Mouse (Mus musculus): ENCODE measurements at regions not wholly inside any gene's neighbourhood (a gene's known extent, or its start where the extent isn't known, plus 50 kb on each side); places are given as distances from the start of the nearest gene placed in this dataset.

DNA sequence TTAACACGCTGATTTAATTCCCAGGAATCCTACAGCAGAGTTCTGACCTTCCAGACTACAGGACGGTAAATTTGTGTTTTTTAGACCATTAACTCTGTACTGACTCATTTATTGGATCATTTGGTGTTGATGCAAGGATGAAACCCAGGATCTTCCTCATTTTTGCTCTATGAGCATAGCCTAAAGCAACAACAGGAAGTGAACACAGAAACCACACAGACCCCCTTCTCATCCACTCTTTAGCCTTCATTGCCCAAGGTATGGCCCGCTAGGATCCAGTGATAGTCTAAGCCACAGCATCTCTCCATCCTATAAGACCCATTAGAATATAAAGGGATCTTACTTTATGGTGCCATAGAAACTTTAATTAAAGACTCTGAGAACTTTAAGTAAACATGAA, 56.5 kb upstream of the Grin2b start:
- no peak overlapping the region for H3K4me3 ChIP-seq (ENCODE audit: low read depth, low read length)
- H3K27me3 ChIP-seq (ENCODE audit: control insufficient read depth, insufficient read depth, low read length), result no peaks in the 10 kb centered on the region
- no peaks in the 10 kb centered on the region for H3K4me1 ChIP-seq (ENCODE audit: control insufficient read depth, insufficient read depth, low read length)
- H3K9me3 ChIP-seq (replicated peaks; ENCODE audit: control insufficient read depth, low read length), result no peaks in the 10 kb centered on the region
- 79% methylated on average over 3 of the region's 3 CpGs for WGBS
- ATAC-seq (replicated peaks; ENCODE audit: insufficient number of reproducible peaks, low FRiP score, low TSS enrichment, low read depth) (no peak), DNase-seq (ENCODE audit: low spot score) (no peak)
- no peaks in the 10 kb centered on the region for H3K36me3 ChIP-seq (replicated peaks; ENCODE audit: control insufficient read depth, insufficient read depth, low read depth, low read length)
- H3K9ac ChIP-seq (replicated peaks; ENCODE audit: low read length), result no peak overlapping the region
- no peak overlapping the region for H3K4me2 ChIP-seq (ENCODE audit: low read depth, low read length)
- H3K27ac ChIP-seq (replicated peaks; ENCODE audit: low read depth, low read length), result no peak overlapping the region

DNA sequence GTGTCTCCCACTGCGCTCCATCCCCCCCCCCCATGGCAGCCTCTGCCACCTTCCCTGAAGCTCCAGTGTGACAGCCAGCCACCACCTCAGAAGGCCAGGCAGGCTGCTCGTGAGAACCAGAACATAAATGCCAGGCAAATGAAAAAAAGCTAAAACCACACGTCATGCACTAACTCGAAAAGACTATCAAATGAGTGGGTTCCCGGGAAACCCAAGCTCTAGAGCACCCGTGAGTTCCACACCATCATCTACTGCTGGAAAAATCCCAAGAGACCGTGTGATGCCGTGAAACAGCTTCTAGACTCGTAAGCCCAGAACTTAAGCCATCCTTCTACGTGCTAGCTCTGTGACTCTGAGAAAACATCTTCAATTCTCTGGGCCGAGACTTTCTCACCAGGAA, 62.2 kb upstream of the Grin2b start:
- DNase-seq (ENCODE audit: low spot score) (no peak), ATAC-seq (replicated peaks; ENCODE audit: insufficient number of reproducible peaks, low FRiP score, low TSS enrichment, low read depth) (no peak)
- no peak overlapping the region for H3K9ac ChIP-seq (replicated peaks; ENCODE audit: low read length)
- H3K27ac ChIP-seq (replicated peaks; ENCODE audit: low read depth, low read length), result no peak overlapping the region
- no peak overlapping the region for H3K4me2 ChIP-seq (ENCODE audit: low read depth, low read length)
- no peaks in the 10 kb centered on the region for H3K9me3 ChIP-seq (replicated peaks; ENCODE audit: control insufficient read depth, low read length)
- no peak overlapping the region for H3K4me3 ChIP-seq (ENCODE audit: low read depth, low read length)
- no peaks in the 10 kb centered on the region for H3K4me1 ChIP-seq (ENCODE audit: control insufficient read depth, insufficient read depth, low read length)
- no peaks in the 10 kb centered on the region for H3K36me3 ChIP-seq (replicated peaks; ENCODE audit: control insufficient read depth, insufficient read depth, low read depth, low read length)
- no peaks in the 10 kb centered on the region for H3K27me3 ChIP-seq (ENCODE audit: control insufficient read depth, insufficient read depth, low read length)
- 92% methylated on average over 11 of the region's 11 CpGs for WGBS

DNA sequence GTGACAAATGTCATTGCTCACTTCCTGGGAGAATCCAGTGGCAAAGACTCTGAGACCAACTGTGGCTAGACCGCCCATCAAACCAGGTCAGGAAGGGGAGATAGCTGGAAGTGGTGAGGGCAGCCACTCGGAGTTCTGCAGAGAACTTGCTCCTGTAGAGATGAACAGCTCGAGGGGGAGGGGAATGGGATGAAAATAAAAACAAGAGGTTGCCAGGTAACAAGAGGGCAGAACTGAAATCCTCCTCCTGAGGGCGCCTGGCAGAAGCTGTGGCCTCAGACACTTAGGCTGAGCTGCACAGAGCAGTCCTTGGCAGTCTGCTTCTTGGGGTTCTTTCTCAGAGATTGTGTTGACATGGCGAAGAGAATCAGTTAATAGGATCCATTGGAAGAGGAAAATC, 65.7 kb upstream of the Grin2b start:
- Histone ChIP-seq H3K27me3 (ENCODE audit: control insufficient read depth, insufficient read depth, low read length) (no peaks in the 10 kb centered on the region), H3K9ac (replicated peaks; ENCODE audit: low read length) (no peak overlapping the region), H3K27ac (replicated peaks; ENCODE audit: low read depth, low read length) (no peak overlapping the region), H3K4me3 (ENCODE audit: low read depth, low read length) (no peak overlapping the region), H3K4me2 (ENCODE audit: low read depth, low read length) (no peak overlapping the region), H3K4me1 (ENCODE audit: control insufficient read depth, insufficient read depth, low read length) (no peaks in the 10 kb centered on the region), H3K9me3 (replicated peaks; ENCODE audit: control insufficient read depth, low read length) (no peaks in the 10 kb centered on the region), H3K36me3 (replicated peaks; ENCODE audit: control insufficient read depth, insufficient read depth, low read depth, low read length) (no peaks in the 10 kb centered on the region)
- DNase-seq (ENCODE audit: low spot score) (peak; percentile 4), ATAC-seq (replicated peaks; ENCODE audit: insufficient number of reproducible peaks, low FRiP score, low TSS enrichment, low read depth) (no peak)
- 41% methylated on average over 5 of the region's 5 CpGs for WGBS

DNA sequence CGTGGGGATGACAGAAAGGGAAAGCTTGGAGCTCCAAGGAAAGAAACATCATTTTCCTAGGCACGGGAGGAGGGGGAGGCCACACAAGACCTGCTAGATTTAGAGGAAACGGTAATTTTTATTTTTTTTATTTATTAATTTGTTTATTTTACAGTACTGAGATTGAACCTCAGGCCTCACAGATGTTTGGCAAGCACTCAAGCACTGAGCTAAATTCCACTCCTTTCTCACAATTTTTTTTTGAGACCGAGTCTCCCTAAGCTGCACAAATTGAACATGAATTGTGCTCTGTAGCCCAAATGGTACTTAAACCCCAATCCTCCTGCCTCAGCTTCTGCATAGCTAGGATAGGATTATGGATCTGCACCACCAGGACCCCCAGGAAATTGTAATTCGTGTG, 66.1 kb upstream of the Grin2b start:
- WGBS, result 70% methylated on average over 5 of the region's 5 CpGs

DNA sequence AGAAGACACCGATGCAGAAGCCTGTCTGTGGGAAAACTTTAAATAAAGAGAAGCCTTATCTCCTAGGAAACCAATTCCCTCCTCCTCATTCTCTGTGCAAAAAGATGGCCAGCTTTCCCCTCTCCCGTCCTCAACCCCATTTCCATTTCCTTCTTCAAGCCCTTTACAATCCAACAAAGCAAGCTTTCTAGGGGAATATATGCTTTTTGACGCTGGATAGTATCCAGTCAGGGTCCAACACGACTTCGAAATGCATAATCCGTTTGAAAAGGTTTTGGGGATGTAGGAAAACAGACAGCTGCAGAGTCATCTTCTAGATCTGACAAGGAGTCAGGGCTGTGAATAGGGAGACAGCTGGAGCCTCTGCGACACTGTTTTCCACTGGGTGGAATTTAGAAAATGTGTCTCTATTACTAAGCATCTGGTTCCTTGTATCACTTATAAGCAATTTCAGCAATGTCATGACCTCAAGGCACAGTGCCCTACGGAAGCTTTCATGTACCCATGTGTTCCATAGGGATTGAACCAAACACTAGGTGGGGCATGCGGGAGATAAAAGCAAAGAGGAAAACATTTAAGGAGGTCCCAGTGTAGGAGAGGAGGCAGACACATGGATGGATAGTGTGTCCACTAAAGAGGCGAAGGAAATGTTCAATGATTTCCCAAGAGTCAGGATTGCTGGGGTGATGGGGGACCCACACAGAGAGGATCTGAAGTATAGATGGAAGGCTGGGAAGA, 68.4 kb upstream of the Grin2b start:
- Histone ChIP-seq H3K27ac (replicated peaks; ENCODE audit: low read depth, low read length) (no peak overlapping the region), H3K27me3 (ENCODE audit: control insufficient read depth, insufficient read depth, low read length) (no peaks in the 10 kb centered on the region), H3K4me3 (ENCODE audit: low read depth, low read length) (no peak overlapping the region), H3K9ac (replicated peaks; ENCODE audit: low read length) (no peak overlapping the region), H3K4me2 (ENCODE audit: low read depth, low read length) (no peak overlapping the region), H3K36me3 (replicated peaks; ENCODE audit: control insufficient read depth, insufficient read depth, low read depth, low read length) (no peaks in the 10 kb centered on the region), H3K4me1 (ENCODE audit: control insufficient read depth, insufficient read depth, low read length) (no peaks in the 10 kb centered on the region), H3K9me3 (replicated peaks; ENCODE audit: control insufficient read depth, low read length) (no peaks in the 10 kb centered on the region)
- 57% methylated on average over 10 of the region's 10 CpGs for WGBS
- ATAC-seq (replicated peaks; ENCODE audit: insufficient number of reproducible peaks, low FRiP score, low TSS enrichment, low read depth), result no peak
- DNase-seq (ENCODE audit: low spot score), result peak; percentile 9

More for the DNA sequence above, 66.1 kb upstream of the Grin2b start:
- Histone ChIP-seq H3K27ac (replicated peaks; ENCODE audit: low read depth, low read length) (no peak overlapping the region), H3K9me3 (replicated peaks; ENCODE audit: control insufficient read depth, low read length) (no peaks in the 10 kb centered on the region), H3K36me3 (replicated peaks; ENCODE audit: control insufficient read depth, insufficient read depth, low read depth, low read length) (no peaks in the 10 kb centered on the region), H3K9ac (replicated peaks; ENCODE audit: low read length) (no peak overlapping the region), H3K4me3 (ENCODE audit: low read depth, low read length) (no peak overlapping the region), H3K4me2 (ENCODE audit: low read depth, low read length) (no peak overlapping the region), H3K27me3 (ENCODE audit: control insufficient read depth, insufficient read depth, low read length) (no peaks in the 10 kb centered on the region), H3K4me1 (ENCODE audit: control insufficient read depth, insufficient read depth, low read length) (no peaks in the 10 kb centered on the region)
- ATAC-seq (replicated peaks; ENCODE audit: insufficient number of reproducible peaks, low FRiP score, low TSS enrichment, low read depth) (no peak), DNase-seq (ENCODE audit: low spot score) (no peak)

DNA sequence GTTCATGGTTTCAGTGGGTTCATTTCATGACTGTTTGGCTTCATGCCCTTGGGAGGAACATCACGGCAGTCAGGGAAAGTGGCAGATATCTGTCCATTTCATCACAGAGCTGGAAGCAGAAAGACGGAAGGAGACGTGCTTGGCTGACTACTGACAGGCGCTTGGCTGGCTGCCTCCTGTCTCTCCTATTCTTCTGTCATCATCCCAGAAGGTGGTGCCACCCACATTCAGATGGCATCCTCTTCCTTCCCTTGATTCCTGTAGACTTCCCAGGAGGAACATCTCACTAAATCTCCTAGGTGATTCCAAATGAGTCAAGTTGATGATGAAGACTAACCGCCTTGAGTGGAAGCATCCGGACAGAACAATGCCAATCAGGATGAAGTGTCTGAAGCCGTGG, 71.6 kb upstream of the Grin2b start:
- no peak for ATAC-seq (replicated peaks; ENCODE audit: insufficient number of reproducible peaks, low FRiP score, low TSS enrichment, low read depth)
- Histone ChIP-seq H3K9ac (replicated peaks; ENCODE audit: low read length) (no peak overlapping the region), H3K36me3 (replicated peaks; ENCODE audit: control insufficient read depth, insufficient read depth, low read depth, low read length) (no peaks in the 10 kb centered on the region), H3K4me2 (ENCODE audit: low read depth, low read length) (no peak overlapping the region), H3K27ac (replicated peaks; ENCODE audit: low read depth, low read length) (no peak overlapping the region), H3K4me3 (ENCODE audit: low read depth, low read length) (no peak overlapping the region), H3K27me3 (ENCODE audit: control insufficient read depth, insufficient read depth, low read length) (no peaks in the 10 kb centered on the region), H3K4me1 (ENCODE audit: control insufficient read depth, insufficient read depth, low read length) (no peaks in the 10 kb centered on the region), H3K9me3 (replicated peaks; ENCODE audit: control insufficient read depth, low read length) (no peaks in the 10 kb centered on the region)
- WGBS, result 94% methylated on average over 7 of the region's 7 CpGs
- DNase-seq (ENCODE audit: low spot score), result no peak

DNA sequence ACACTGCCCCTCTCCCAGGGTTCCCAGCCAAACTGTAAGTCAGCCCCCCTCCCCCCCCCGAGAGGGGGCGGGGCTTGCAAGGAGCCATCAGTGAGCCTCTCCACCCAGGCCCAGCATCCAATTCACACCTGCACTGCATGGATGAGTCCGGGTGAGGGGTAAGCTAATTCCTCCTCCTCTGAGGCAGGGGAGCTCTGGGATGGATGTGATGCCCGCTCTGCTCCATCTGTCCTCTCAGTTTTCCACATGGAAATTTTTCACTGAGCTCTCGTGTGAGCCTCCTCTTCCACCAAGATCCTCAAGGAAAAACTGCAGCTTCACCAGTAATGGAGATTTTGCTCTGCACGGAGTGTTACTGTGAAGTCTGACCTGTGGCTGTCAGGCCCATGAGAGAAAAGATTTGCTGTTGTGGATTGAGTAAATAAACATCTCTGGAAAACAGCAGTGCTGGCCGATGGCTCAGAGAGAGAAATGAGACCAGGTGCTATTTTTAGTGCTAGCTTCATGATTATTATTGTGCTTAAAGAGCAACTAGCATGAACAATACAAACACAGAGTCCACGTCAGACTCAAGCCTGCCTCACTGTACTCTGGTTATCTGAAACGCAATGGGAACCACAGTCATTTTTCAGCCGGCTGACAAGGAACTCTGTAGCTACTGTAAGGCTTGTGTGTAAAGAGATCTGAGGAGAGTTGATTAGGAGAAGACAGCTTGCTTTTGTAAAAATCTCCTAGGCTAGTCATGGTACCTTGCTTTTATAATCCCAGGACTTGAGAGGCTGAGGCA, 71.4 kb upstream of the Gm8994 start:
- Histone ChIP-seq H3K4me1 (ENCODE audit: control insufficient read depth, insufficient read depth, low read length) (no peaks in the 10 kb centered on the region), H3K27ac (replicated peaks; ENCODE audit: low read depth, low read length) (no peak overlapping the region), H3K4me2 (ENCODE audit: low read depth, low read length) (no peak overlapping the region), H3K9me3 (replicated peaks; ENCODE audit: control insufficient read depth, low read length) (no peaks in the 10 kb centered on the region), H3K27me3 (ENCODE audit: control insufficient read depth, insufficient read depth, low read length) (no peaks in the 10 kb centered on the region), H3K36me3 (replicated peaks; ENCODE audit: control insufficient read depth, insufficient read depth, low read depth, low read length) (no peaks in the 10 kb centered on the region), H3K4me3 (ENCODE audit: low read depth, low read length) (no peak overlapping the region), H3K9ac (replicated peaks; ENCODE audit: low read length) (no peak overlapping the region)
- no peak for ATAC-seq (replicated peaks; ENCODE audit: insufficient number of reproducible peaks, low FRiP score, low TSS enrichment, low read depth)
- no peak for DNase-seq (ENCODE audit: low spot score)
- 51% methylated on average over 10 of the region's 10 CpGs for WGBS

DNA sequence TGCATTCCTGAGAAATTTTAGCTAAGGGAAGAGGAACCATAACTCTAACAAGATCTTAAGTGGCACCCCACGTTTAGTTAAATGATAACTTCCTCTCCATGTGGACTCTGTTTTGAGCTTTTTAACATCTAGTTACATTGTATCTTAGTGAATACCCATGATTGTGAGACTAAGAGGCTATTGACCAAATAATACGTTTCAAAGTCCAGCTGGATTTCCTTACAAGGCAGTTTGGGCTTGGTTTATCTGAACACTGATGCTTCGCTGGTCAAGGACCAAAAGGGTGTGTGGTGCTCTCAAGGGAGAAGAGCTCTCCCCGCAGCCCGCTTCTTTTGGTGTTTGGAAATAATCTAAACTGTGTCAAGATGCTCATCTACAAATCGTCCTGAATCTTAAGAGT, 51.6 kb upstream of the Gm8994 start:
- Histone ChIP-seq H3K9ac (replicated peaks; ENCODE audit: low read length) (no peak overlapping the region), H3K4me3 (ENCODE audit: low read depth, low read length) (no peak overlapping the region), H3K27me3 (ENCODE audit: control insufficient read depth, insufficient read depth, low read length) (no peaks in the 10 kb centered on the region), H3K4me2 (ENCODE audit: low read depth, low read length) (no peak overlapping the region), H3K36me3 (replicated peaks; ENCODE audit: control insufficient read depth, insufficient read depth, low read depth, low read length) (no peaks in the 10 kb centered on the region), H3K27ac (replicated peaks; ENCODE audit: low read depth, low read length) (no peak overlapping the region), H3K9me3 (replicated peaks; ENCODE audit: control insufficient read depth, low read length) (no peaks in the 10 kb centered on the region), H3K4me1 (ENCODE audit: control insufficient read depth, insufficient read depth, low read length) (no peaks in the 10 kb centered on the region)
- 85% methylated on average over 6 of the region's 6 CpGs for WGBS
- ATAC-seq (replicated peaks; ENCODE audit: insufficient number of reproducible peaks, low FRiP score, low TSS enrichment, low read depth), result no peak
- DNase-seq (ENCODE audit: low spot score), result no peak

All from embryonic facial prominence, embryonic 11.5 days (tissue).